Mouse (Mus musculus) left cerebral cortex, adult 8-10 months (tissue): ENCODE measurements around the gene Gm1110. TPM values are rescaled to one million over a fixed set of nuclear protein-coding genes. Genes with fewer than 3 reads are reported as not detected.
"Not testable (repeated sequence)": the region's sequence is repeated elsewhere in the genome, so short reads cannot be mapped to it uniquely, and the experiment has no call there.

Experiments
- DNase-seq, 2 experiments: peaks; one replicate each; pipeline ENCODE4 v3.0.0; 2022; ENCODE audit warnings: low spot score in 2 of 2
- total RNA-seq, 4 experiments: library from RNA; stranded (reverse); gene quantifications; 2 replicates each; pipeline ENCODE4 v1.2.4; 2022

Gene Gm1110
- not detected for total RNA-seq

DNA sequence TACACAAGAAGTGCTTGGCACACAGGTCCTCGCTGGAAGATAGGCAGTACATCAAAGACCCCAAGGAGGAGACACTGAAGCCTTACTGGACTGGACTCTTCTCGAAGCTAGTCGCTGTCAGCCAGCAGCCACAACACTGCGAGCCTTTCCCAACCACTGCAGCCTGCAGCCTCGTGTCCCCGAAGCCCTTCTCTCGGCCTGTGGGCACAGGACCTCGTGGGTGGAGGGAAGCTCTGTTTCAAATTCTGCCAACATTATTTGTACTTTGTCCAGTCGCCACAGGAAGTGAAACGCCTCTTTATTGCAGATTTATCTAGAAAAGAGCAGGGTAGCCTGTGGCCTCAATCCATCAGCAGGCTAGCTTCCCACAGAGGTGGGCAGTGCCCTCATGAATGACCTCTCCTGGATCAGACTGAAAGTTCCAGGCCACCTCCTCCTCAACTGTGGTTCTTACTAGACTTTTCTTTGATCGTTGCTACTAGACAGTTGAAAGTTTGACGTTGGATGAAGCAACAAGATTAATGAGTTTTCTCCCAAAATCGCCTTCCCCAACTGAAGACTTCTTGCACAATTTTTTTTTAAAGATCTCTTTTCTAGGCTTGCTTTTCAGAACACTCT lies at the start of gene Gm1110:
Gene Gm1110, minus strand, starts transcription at position 203 of the 618 bp plus-strand sequence.
- DNase-seq = no peak

DNA sequence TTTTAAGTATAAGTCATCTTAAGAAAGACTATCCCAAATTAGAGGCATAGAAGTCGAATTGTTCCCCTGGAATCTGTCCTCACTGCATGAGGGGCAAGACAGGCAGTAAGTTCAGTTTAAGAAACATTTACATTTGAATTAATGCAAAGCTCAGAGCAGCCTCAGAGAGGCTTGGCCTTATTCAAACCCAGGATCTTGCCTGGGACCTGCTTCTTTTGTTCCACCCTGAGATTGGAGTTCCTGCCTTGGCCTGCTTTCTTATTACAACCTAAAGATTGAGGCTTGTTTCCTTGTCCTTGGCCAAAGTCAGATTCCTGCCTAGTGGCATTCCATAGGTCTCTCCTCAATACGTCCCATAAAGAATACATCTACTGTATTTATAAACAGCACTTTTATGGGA lies 24.9 kb upstream of the Gm1110 start:
- DNase-seq = no peak

DNA sequence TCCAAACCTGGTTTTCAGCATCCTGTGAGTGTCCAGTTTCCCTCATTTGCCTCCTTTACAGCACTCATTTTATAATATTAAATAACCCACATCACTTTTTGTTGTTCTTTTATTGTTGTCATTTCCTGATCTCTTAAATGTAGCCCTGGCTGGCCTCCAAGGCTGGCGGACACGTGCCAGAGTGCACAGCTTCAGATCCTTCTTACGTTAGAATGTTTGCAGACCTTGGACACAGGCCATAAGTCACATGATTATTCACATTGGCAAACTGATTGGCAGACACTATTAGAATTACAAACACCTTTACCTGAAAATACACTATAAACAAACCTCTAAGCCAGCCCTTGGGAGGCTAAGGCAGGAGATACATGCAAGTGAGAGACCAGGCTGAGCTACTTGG lies 1.2 kb upstream of the Gm1110 start:
- DNase-seq = no peak

GRCm38 (mm10) chr9:26919778-26920177 lies 3.1 kb downstream of the Gm1110 start:
- DNase-seq = no peak

DNA sequence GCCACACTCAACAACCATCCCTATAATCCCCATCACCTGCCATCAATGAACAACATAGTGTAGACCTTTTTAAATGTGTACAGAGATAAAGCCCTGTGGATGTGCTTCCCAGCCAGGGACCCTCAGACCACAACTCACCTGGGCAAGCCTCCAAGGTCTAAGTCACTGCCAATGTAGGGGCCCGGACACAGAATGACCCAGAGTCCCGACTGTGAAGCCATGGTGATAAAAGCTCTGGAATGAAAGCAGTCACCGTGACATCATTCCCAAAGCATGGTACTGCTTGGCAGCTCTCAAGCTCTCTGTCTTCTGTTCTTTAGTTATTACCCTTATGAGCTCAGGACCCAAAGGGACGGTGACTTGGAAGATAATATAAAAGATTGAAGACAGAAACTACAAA lies 9.8 kb downstream of the Gm1110 start:
- DNase-seq = no peak

- DNase-seq = no peak
Observed at GRCm38 (mm10) chr9:26911251-26911650, 11.7 kb downstream of the Gm1110 start.

DNA sequence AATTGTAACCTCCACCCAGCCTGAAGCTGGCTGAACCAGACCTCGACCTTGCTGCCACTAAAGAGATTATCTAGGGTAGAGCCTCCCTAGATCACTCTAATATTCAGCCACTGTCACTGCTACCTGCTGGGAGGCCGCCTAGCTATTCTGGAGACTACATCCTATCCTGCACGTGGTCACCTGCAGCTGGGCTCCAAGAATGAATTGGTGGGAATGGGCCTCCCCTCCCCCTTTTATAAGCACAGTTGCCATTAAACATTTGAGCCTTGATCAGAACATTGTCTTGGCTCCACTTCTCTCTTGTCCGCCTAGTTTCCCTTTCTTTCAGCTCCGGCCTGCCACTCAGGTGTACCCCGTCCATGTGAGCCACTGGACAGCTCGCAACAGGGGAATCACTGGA lies 53.1 kb downstream of the Gm1110 start:
- DNase-seq = not testable (repeated sequence)

DNA sequence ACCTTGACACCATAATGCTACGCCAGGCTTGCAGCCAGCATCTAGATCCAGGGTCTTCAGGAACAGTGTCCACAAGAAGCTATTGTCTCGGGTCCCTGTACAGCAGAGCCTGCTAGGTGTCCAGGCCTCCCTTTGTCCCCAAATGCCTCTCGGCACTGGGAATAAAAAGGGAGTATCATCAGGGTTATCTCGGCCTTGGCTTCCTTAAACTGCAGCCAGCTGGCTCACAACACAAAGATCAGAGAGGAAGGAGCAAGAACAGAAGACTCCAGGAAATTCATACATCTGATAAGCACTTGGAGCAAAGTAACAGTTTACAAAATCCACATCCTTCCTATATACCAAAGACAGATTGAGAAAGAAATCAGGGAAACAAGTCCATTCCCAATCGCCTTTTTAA lies 62.2 kb downstream of the Gm1110 start, which contains the start of gene Glb1l3:
Gene Glb1l3, minus strand, starts transcription at position 140 of the 400 bp plus-strand sequence.
- DNase-seq = no peak

GRCm38 (mm10) chr9:26831089-26831488 lies 91.8 kb downstream of the Gm1110 start:
- no peak for DNase-seq

Other genes starting within 250 kb of the Gm1110 start
- 100 to 1,000 TPM; 169 to 190 (median 171) TPM for gene B3gat1, start 189.4 kb downstream of the Gm1110 start, total RNA-seq
- gene Glb1l2, start 116.6 kb downstream of the Gm1110 start, total RNA-seq = under 1 TPM; 0.20 to 0.95 (median 0.42) TPM
- not detected for gene Glb1l3, start 62.2 kb downstream of the Gm1110 start, total RNA-seq
- gene Acad8, start 76.5 kb upstream of the Gm1110 start, total RNA-seq = 10 to 100 TPM; 27.7 to 39.5 (median 38.0) TPM
- gene Thyn1, start 76.6 kb upstream of the Gm1110 start, total RNA-seq = 10 to 100 TPM; 63.5 to 66.8 (median 64.3) TPM
- 100 to 1,000 TPM in 2 of 4 experiments, 10 to 100 TPM in 2; 91.6 to 107 (median 97.7) TPM for gene Vps26b, start 107.0 kb upstream of the Gm1110 start, total RNA-seq
- gene Ncapd3, start 107.1 kb upstream of the Gm1110 start, total RNA-seq = 10 to 100 TPM; 19.1 to 21.7 (median 19.4) TPM
- gene Jam3, start 232.3 kb upstream of the Gm1110 start, total RNA-seq = 10 to 100 TPM; 34.7 to 44.4 (median 38.4) TPM